Mouse (Mus musculus): ENCODE results near the gene Pex10. TPM values are rescaled to one million over a fixed set of nuclear protein-coding genes. Genes with fewer than 3 reads are reported as not detected.

Pex10 gene
- polyA plus RNA-seq, 1 experiment from 2014 or later, result 4.2 TPM

- 79% methylated on average over 7 of the region's 7 CpGs for WGBS
- H3K9me3 ChIP-seq (replicated peaks; ENCODE audit: control insufficient read depth, low read length), result no peaks in the 10 kb centered on the region
- no peaks in the 10 kb centered on the region for H3K27me3 ChIP-seq (replicated peaks; ENCODE audit: control insufficient read depth, insufficient read depth, low read length)
- H3K27ac ChIP-seq (ENCODE audit: low read depth, low read length), result no peak overlapping the region
- DNase-seq (ENCODE audit: low spot score) (no peak), ATAC-seq (no peak)
- H3K4me1 ChIP-seq (ENCODE audit: control insufficient read depth, insufficient read depth, low read length), result peaks cover 6% of the 10 kb centered on the region; the same call in 1 of the 2 replicates
- H3K36me3 ChIP-seq (ENCODE audit: control insufficient read depth, insufficient read depth, low read length), result no peaks in the 10 kb centered on the region
- no peak overlapping the region for H3K9ac ChIP-seq (ENCODE audit: low read length)
- H3K4me2 ChIP-seq (ENCODE audit: low read length), result no peak overlapping the region
- H3K4me3 ChIP-seq (ENCODE audit: low read depth, low read length), result no peak overlapping the region
These were observed 16.7 kb upstream of the Pex10 start for GRCm38 (mm10) chr4:155050116-155050515.

- Histone ChIP-seq H3K4me3 (ENCODE audit: low read depth, low read length) (no peak within 1 kb of the TSS), H3K27ac (ENCODE audit: low read depth, low read length) (no peak within 1 kb of the TSS), H3K9ac (ENCODE audit: low read length) (no peak within 1 kb of the TSS), H3K27me3 (replicated peaks; ENCODE audit: control insufficient read depth, insufficient read depth, low read length) (no peaks in the 10 kb centered on the region), H3K4me1 (ENCODE audit: control insufficient read depth, insufficient read depth, low read length) (peaks cover 17% of the 10 kb centered on the region), H3K4me2 (ENCODE audit: low read length) (no peak within 1 kb of the TSS), H3K36me3 (ENCODE audit: control insufficient read depth, insufficient read depth, low read length) (no peaks in the 10 kb centered on the region), H3K9me3 (replicated peaks; ENCODE audit: control insufficient read depth, low read length) (no peaks in the 10 kb centered on the region)
- 36% methylated on average over 10 of the region's 10 CpGs for WGBS
- DNase-seq (ENCODE audit: low spot score), result peak; percentile 46
- ATAC-seq, result peak; percentile 26; the same call in 1 of the 2 replicates
These were observed 10.1 kb upstream of the Pex10 start, which contains the start of gene Plch2 for GRCm38 (mm10) chr4:155056724-155057123. Gene Plch2 (minus strand): TSS chr4:155056784.

- H3K4me1 ChIP-seq (ENCODE audit: control insufficient read depth, insufficient read depth, low read length), result peaks cover 12% of the 10 kb centered on the region
- H3K4me3 ChIP-seq (ENCODE audit: low read depth, low read length), result no peak overlapping the region
- H3K9me3 ChIP-seq (replicated peaks; ENCODE audit: control insufficient read depth, low read length), result no peaks in the 10 kb centered on the region
- no peak overlapping the region for H3K4me2 ChIP-seq (ENCODE audit: low read length)
- WGBS, result 36% methylated on average over 10 of the region's 10 CpGs
- DNase-seq (ENCODE audit: low spot score) (no peak), ATAC-seq (no peak)
- H3K27me3 ChIP-seq (replicated peaks; ENCODE audit: control insufficient read depth, insufficient read depth, low read length), result no peaks in the 10 kb centered on the region
- H3K27ac ChIP-seq (ENCODE audit: low read depth, low read length), result no peak overlapping the region
- no peak overlapping the region for H3K9ac ChIP-seq (ENCODE audit: low read length)
- H3K36me3 ChIP-seq (ENCODE audit: control insufficient read depth, insufficient read depth, low read length), result no peaks in the 10 kb centered on the region
These were observed 8.5 kb upstream of the Pex10 start for GRCm38 (mm10) chr4:155058325-155058724.

GRCm38 (mm10) chr4:155063895-155064294 lies 2.9 kb upstream of the Pex10 start:
- Histone ChIP-seq H3K27ac (ENCODE audit: low read depth, low read length) (no peak overlapping the region), H3K9me3 (replicated peaks; ENCODE audit: control insufficient read depth, low read length) (no peaks in the 10 kb centered on the region)
- no peak for DNase-seq (ENCODE audit: low spot score)

GRCm38 (mm10) chr4:155064474-155064873 lies 2.3 kb upstream of the Pex10 start:
- peaks cover 10% of the 10 kb centered on the region for H3K4me1 ChIP-seq (ENCODE audit: control insufficient read depth, insufficient read depth, low read length)
- H3K4me2 ChIP-seq (ENCODE audit: low read length), result no peak overlapping the region
- no peaks in the 10 kb centered on the region for H3K27me3 ChIP-seq (replicated peaks; ENCODE audit: control insufficient read depth, insufficient read depth, low read length)
- H3K9me3 ChIP-seq (replicated peaks; ENCODE audit: control insufficient read depth, low read length), result no peaks in the 10 kb centered on the region
- no peak for DNase-seq (ENCODE audit: low spot score)
- ATAC-seq, result no peak
- no peak overlapping the region for H3K4me3 ChIP-seq (ENCODE audit: low read depth, low read length)
- H3K27ac ChIP-seq (ENCODE audit: low read depth, low read length), result no peak overlapping the region
- H3K36me3 ChIP-seq (ENCODE audit: control insufficient read depth, insufficient read depth, low read length), result peaks cover 16% of the 10 kb centered on the region
- WGBS, result 72% methylated on average over 2 of the region's 2 CpGs
- H3K9ac ChIP-seq (ENCODE audit: low read length), result peak overlapping the region; percentile 10; the same call in 1 of the 2 replicates

More at GRCm38 (mm10) chr4:155063895-155064294, 2.9 kb upstream of the Pex10 start:
- no peak for ATAC-seq
- peak overlapping the region; percentile 10; the same call in 1 of the 2 replicates for H3K9ac ChIP-seq (ENCODE audit: low read length)
- H3K4me2 ChIP-seq (ENCODE audit: low read length), result no peak overlapping the region
- WGBS, result 54% methylated on average over 3 of the region's 3 CpGs
- peaks cover 10% of the 10 kb centered on the region for H3K4me1 ChIP-seq (ENCODE audit: control insufficient read depth, insufficient read depth, low read length)
- no peaks in the 10 kb centered on the region for H3K27me3 ChIP-seq (replicated peaks; ENCODE audit: control insufficient read depth, insufficient read depth, low read length)
- H3K4me3 ChIP-seq (ENCODE audit: low read depth, low read length), result no peak overlapping the region
- H3K36me3 ChIP-seq (ENCODE audit: control insufficient read depth, insufficient read depth, low read length), result peaks cover 10% of the 10 kb centered on the region

GRCm38 (mm10) chr4:155065970-155066833 lies 614 bp upstream of the Pex10 start:
- Histone ChIP-seq H3K4me3 (ENCODE audit: low read depth, low read length) (peak overlapping the region; percentile 65), H3K27me3 (replicated peaks; ENCODE audit: control insufficient read depth, insufficient read depth, low read length) (no peaks in the 10 kb centered on the region), H3K9me3 (replicated peaks; ENCODE audit: control insufficient read depth, low read length) (no peaks in the 10 kb centered on the region), H3K9ac (ENCODE audit: low read length) (peak overlapping the region; percentile 33), H3K4me2 (ENCODE audit: low read length) (peak overlapping the region; percentile 86), H3K36me3 (ENCODE audit: control insufficient read depth, insufficient read depth, low read length) (peaks cover 33% of the 10 kb centered on the region), H3K27ac (ENCODE audit: low read depth, low read length) (peak overlapping the region; percentile 77), H3K4me1 (ENCODE audit: control insufficient read depth, insufficient read depth, low read length) (peaks cover 10% of the 10 kb centered on the region)
- DNase-seq (ENCODE audit: low spot score) (peak; percentile 97), ATAC-seq (peak; percentile 69)
- 8% methylated on average over 15 of the region's 15 CpGs for WGBS

GRCm38 (mm10) chr4:155068357-155068972 lies 1.6 kb downstream of the Pex10 start:
- no peak overlapping the region for H3K27ac ChIP-seq (ENCODE audit: low read depth, low read length)
- no peak overlapping the region for H3K9ac ChIP-seq (ENCODE audit: low read length)
- H3K36me3 ChIP-seq (ENCODE audit: control insufficient read depth, insufficient read depth, low read length), result peaks cover 55% of the 10 kb centered on the region
- ATAC-seq (no peak), DNase-seq (ENCODE audit: low spot score) (no peak)
- no peaks in the 10 kb centered on the region for H3K27me3 ChIP-seq (replicated peaks; ENCODE audit: control insufficient read depth, insufficient read depth, low read length)
- no peak overlapping the region for H3K4me2 ChIP-seq (ENCODE audit: low read length)
- H3K4me1 ChIP-seq (ENCODE audit: control insufficient read depth, insufficient read depth, low read length), result peaks cover 10% of the 10 kb centered on the region
- 93% methylated on average over 20 of the region's 20 CpGs for WGBS
- H3K4me3 ChIP-seq (ENCODE audit: low read depth, low read length), result no peak overlapping the region
- no peaks in the 10 kb centered on the region for H3K9me3 ChIP-seq (replicated peaks; ENCODE audit: control insufficient read depth, low read length)

GRCm38 (mm10) chr4:155069191-155069590 lies 2.4 kb downstream of the Pex10 start:
- Histone ChIP-seq H3K27me3 (replicated peaks; ENCODE audit: control insufficient read depth, insufficient read depth, low read length) (no peaks in the 10 kb centered on the region), H3K36me3 (ENCODE audit: control insufficient read depth, insufficient read depth, low read length) (peaks cover 61% of the 10 kb centered on the region), H3K9ac (ENCODE audit: low read length) (no peak overlapping the region), H3K27ac (ENCODE audit: low read depth, low read length) (no peak overlapping the region), H3K4me2 (ENCODE audit: low read length) (no peak overlapping the region), H3K9me3 (replicated peaks; ENCODE audit: control insufficient read depth, low read length) (no peaks in the 10 kb centered on the region), H3K4me3 (ENCODE audit: low read depth, low read length) (no peak overlapping the region), H3K4me1 (ENCODE audit: control insufficient read depth, insufficient read depth, low read length) (peaks cover 10% of the 10 kb centered on the region)
- ATAC-seq, result no peak
- DNase-seq (ENCODE audit: low spot score), result no peak
- WGBS, result 84% methylated on average over 6 of the region's 6 CpGs

- ATAC-seq (no peak), DNase-seq (ENCODE audit: low spot score) (no peak)
- Histone ChIP-seq H3K27me3 (replicated peaks; ENCODE audit: control insufficient read depth, insufficient read depth, low read length) (no peaks in the 10 kb centered on the region), H3K4me1 (ENCODE audit: control insufficient read depth, insufficient read depth, low read length) (peaks cover 10% of the 10 kb centered on the region), H3K27ac (ENCODE audit: low read depth, low read length) (no peak overlapping the region), H3K4me2 (ENCODE audit: low read length) (no peak overlapping the region), H3K36me3 (ENCODE audit: control insufficient read depth, insufficient read depth, low read length) (peaks cover 71% of the 10 kb centered on the region), H3K9me3 (replicated peaks; ENCODE audit: control insufficient read depth, low read length) (no peaks in the 10 kb centered on the region), H3K4me3 (ENCODE audit: low read depth, low read length) (no peak overlapping the region), H3K9ac (ENCODE audit: low read length) (no peak overlapping the region)
- WGBS, result 93% methylated on average over 13 of the region's 13 CpGs
These were observed 3.4 kb downstream of the Pex10 start for GRCm38 (mm10) chr4:155070199-155070598.

All from forebrain, embryonic 14.5 days (tissue).